Mouse (Mus musculus): ENCODE data around the gene Fermt1. TPM values are rescaled to one million over a fixed set of nuclear protein-coding genes. Genes with fewer than 3 reads are reported as not detected.

The Fermt1 gene
- polyA plus RNA-seq (2014; fragmentation: Nextera tagmentation; extraction: Ambion mirVana) = 0.22 TPM in 1 of 2 replicates, not detected in the other

- DNase-seq (peak; percentile 53), ATAC-seq (ENCODE audit: low FRiP score, low TSS enrichment) (peak; percentile 60)
- no peak within 1 kb of the TSS for H3K27ac ChIP-seq (replicated peaks; ENCODE audit: low read depth, low read length)
- H3K36me3 ChIP-seq (ENCODE audit: control insufficient read depth, insufficient read depth, low read length) = no peaks in the 10 kb centered on the region
- 5% methylated on average over 37 of the region's 37 CpGs for WGBS
- no peaks in the 10 kb centered on the region for H3K9me3 ChIP-seq (ENCODE audit: control insufficient read depth, low read length)
- peaks cover 8% of the 10 kb centered on the region for H3K4me1 ChIP-seq (ENCODE audit: control insufficient read depth, insufficient read depth, low read length)
- H3K4me2 ChIP-seq (ENCODE audit: low read length) = peak within 1 kb of the TSS; percentile 85
- peaks cover 42% of the 10 kb centered on the region for H3K27me3 ChIP-seq (ENCODE audit: control insufficient read depth, insufficient read depth, low read length)
- peak within 1 kb of the TSS; percentile 41 for H3K4me3 ChIP-seq (replicated peaks; ENCODE audit: low read depth, low read length)
- H3K9ac ChIP-seq (replicated peaks; ENCODE audit: low read length) = 0 out of 2 replicates have a peak within 1 kb of the TSS, but pooled peaks have one; percentile 9
Observed at GRCm38 (mm10) chr2:132945326-132946207, at the start of gene Fermt1. Gene Fermt1, minus strand, starts transcription at chr2:132945906.

GRCm38 (mm10) chr2:132992659-132993531 lies 47.2 kb upstream of the Fermt1 start:
- no peaks in the 10 kb centered on the region for H3K36me3 ChIP-seq (ENCODE audit: control insufficient read depth, insufficient read depth, low read length)
- H3K4me1 ChIP-seq (ENCODE audit: control insufficient read depth, insufficient read depth, low read length) = no peaks in the 10 kb centered on the region
- H3K4me3 ChIP-seq (replicated peaks; ENCODE audit: low read depth, low read length) = no peak overlapping the region
- DNase-seq (no peak), ATAC-seq (ENCODE audit: low FRiP score, low TSS enrichment) (no peak)
- H3K27me3 ChIP-seq (ENCODE audit: control insufficient read depth, insufficient read depth, low read length) = no peaks in the 10 kb centered on the region
- H3K27ac ChIP-seq (replicated peaks; ENCODE audit: low read depth, low read length) = no peak overlapping the region
- H3K9ac ChIP-seq (replicated peaks; ENCODE audit: low read length) = no peak overlapping the region
- H3K4me2 ChIP-seq (ENCODE audit: low read length) = no peak overlapping the region
- WGBS = 82% methylated on average over 9 of the region's 9 CpGs
- H3K9me3 ChIP-seq (ENCODE audit: control insufficient read depth, low read length) = no peaks in the 10 kb centered on the region

- no peak overlapping the region for H3K27ac ChIP-seq (replicated peaks; ENCODE audit: low read depth, low read length)
- ATAC-seq (ENCODE audit: low FRiP score, low TSS enrichment) = no peak
Observed at GRCm38 (mm10) chr2:132989778-132990564, 44.3 kb upstream of the Fermt1 start.

GRCm38 (mm10) chr2:132973346-132973745 lies 27.6 kb upstream of the Fermt1 start:
- H3K27me3 ChIP-seq (ENCODE audit: control insufficient read depth, insufficient read depth, low read length) = no peaks in the 10 kb centered on the region
- ATAC-seq (ENCODE audit: low FRiP score, low TSS enrichment) (no peak), DNase-seq (no peak)
- no peaks in the 10 kb centered on the region for H3K4me1 ChIP-seq (ENCODE audit: control insufficient read depth, insufficient read depth, low read length)
- H3K9ac ChIP-seq (replicated peaks; ENCODE audit: low read length) = no peak overlapping the region
- no peak overlapping the region for H3K4me3 ChIP-seq (replicated peaks; ENCODE audit: low read depth, low read length)
- H3K4me2 ChIP-seq (ENCODE audit: low read length) = no peak overlapping the region
- H3K27ac ChIP-seq (replicated peaks; ENCODE audit: low read depth, low read length) = no peak overlapping the region
- no peaks in the 10 kb centered on the region for H3K9me3 ChIP-seq (ENCODE audit: control insufficient read depth, low read length)
- H3K36me3 ChIP-seq (ENCODE audit: control insufficient read depth, insufficient read depth, low read length) = no peaks in the 10 kb centered on the region
- 91% methylated on average over 2 of the region's 2 CpGs for WGBS

More at GRCm38 (mm10) chr2:132989778-132990564, 44.3 kb upstream of the Fermt1 start:
- no peak overlapping the region for H3K4me2 ChIP-seq (ENCODE audit: low read length)
- 77% methylated on average over 11 of the region's 11 CpGs for WGBS
- DNase-seq = no peak
- H3K4me3 ChIP-seq (replicated peaks; ENCODE audit: low read depth, low read length) = no peak overlapping the region
- H3K36me3 ChIP-seq (ENCODE audit: control insufficient read depth, insufficient read depth, low read length) = no peaks in the 10 kb centered on the region
- H3K4me1 ChIP-seq (ENCODE audit: control insufficient read depth, insufficient read depth, low read length) = no peaks in the 10 kb centered on the region
- H3K9ac ChIP-seq (replicated peaks; ENCODE audit: low read length) = no peak overlapping the region
- no peaks in the 10 kb centered on the region for H3K27me3 ChIP-seq (ENCODE audit: control insufficient read depth, insufficient read depth, low read length)
- no peaks in the 10 kb centered on the region for H3K9me3 ChIP-seq (ENCODE audit: control insufficient read depth, low read length)

- no peak overlapping the region for H3K4me2 ChIP-seq (ENCODE audit: low read length)
- H3K9ac ChIP-seq (replicated peaks; ENCODE audit: low read length) = no peak overlapping the region
- H3K27me3 ChIP-seq (ENCODE audit: control insufficient read depth, insufficient read depth, low read length) = no peaks in the 10 kb centered on the region
- H3K4me3 ChIP-seq (replicated peaks; ENCODE audit: low read depth, low read length) = no peak overlapping the region
- peak; percentile 82 for DNase-seq
- no peaks in the 10 kb centered on the region for H3K4me1 ChIP-seq (ENCODE audit: control insufficient read depth, insufficient read depth, low read length)
- WGBS = 45% methylated on average over 4 of the region's 4 CpGs
- ATAC-seq (ENCODE audit: low FRiP score, low TSS enrichment) = peak; percentile 50; the same call in 1 of the 2 replicates
- H3K36me3 ChIP-seq (ENCODE audit: control insufficient read depth, insufficient read depth, low read length) = no peaks in the 10 kb centered on the region
- no peaks in the 10 kb centered on the region for H3K9me3 ChIP-seq (ENCODE audit: control insufficient read depth, low read length)
- no peak overlapping the region for H3K27ac ChIP-seq (replicated peaks; ENCODE audit: low read depth, low read length)
Observed at GRCm38 (mm10) chr2:132970772-132971173, 25.1 kb upstream of the Fermt1 start.

GRCm38 (mm10) chr2:132957786-132958185 lies 12.1 kb upstream of the Fermt1 start:
- Histone ChIP-seq H3K36me3 (ENCODE audit: control insufficient read depth, insufficient read depth, low read length) (no peaks in the 10 kb centered on the region), H3K27ac (replicated peaks; ENCODE audit: low read depth, low read length) (no peak overlapping the region), H3K9ac (replicated peaks; ENCODE audit: low read length) (no peak overlapping the region), H3K4me2 (ENCODE audit: low read length) (no peak overlapping the region), H3K27me3 (ENCODE audit: control insufficient read depth, insufficient read depth, low read length) (no peaks in the 10 kb centered on the region), H3K4me1 (ENCODE audit: control insufficient read depth, insufficient read depth, low read length) (no peaks in the 10 kb centered on the region), H3K9me3 (ENCODE audit: control insufficient read depth, low read length) (no peaks in the 10 kb centered on the region), H3K4me3 (replicated peaks; ENCODE audit: low read depth, low read length) (no peak overlapping the region)
- ATAC-seq (ENCODE audit: low FRiP score, low TSS enrichment) = no peak
- WGBS = 68% methylated on average over 1 of the region's 1 CpGs
- no peak for DNase-seq

- 2% methylated on average over 8 of the region's 8 CpGs for WGBS
- no peak overlapping the region for H3K4me3 ChIP-seq (replicated peaks; ENCODE audit: low read depth, low read length)
- H3K9me3 ChIP-seq (ENCODE audit: control insufficient read depth, low read length) = no peaks in the 10 kb centered on the region
- ATAC-seq (ENCODE audit: low FRiP score, low TSS enrichment) = no peak
- no peak overlapping the region for H3K4me2 ChIP-seq (ENCODE audit: low read length)
- no peaks in the 10 kb centered on the region for H3K4me1 ChIP-seq (ENCODE audit: control insufficient read depth, insufficient read depth, low read length)
- peaks cover 4% of the 10 kb centered on the region; the same call in 1 of the 2 replicates for H3K27me3 ChIP-seq (ENCODE audit: control insufficient read depth, insufficient read depth, low read length)
- H3K27ac ChIP-seq (replicated peaks; ENCODE audit: low read depth, low read length) = no peak overlapping the region
- no peaks in the 10 kb centered on the region for H3K36me3 ChIP-seq (ENCODE audit: control insufficient read depth, insufficient read depth, low read length)
- no peak overlapping the region for H3K9ac ChIP-seq (replicated peaks; ENCODE audit: low read length)
- DNase-seq = peak; percentile 77
Observed at GRCm38 (mm10) chr2:132952197-132952596, 6.5 kb upstream of the Fermt1 start.

GRCm38 (mm10) chr2:132948174-132948573 lies 2.5 kb upstream of the Fermt1 start:
- no peaks in the 10 kb centered on the region for H3K36me3 ChIP-seq (ENCODE audit: control insufficient read depth, insufficient read depth, low read length)
- no peak overlapping the region for H3K4me3 ChIP-seq (replicated peaks; ENCODE audit: low read depth, low read length)
- WGBS = 79% methylated on average over 7 of the region's 7 CpGs
- no peak overlapping the region for H3K9ac ChIP-seq (replicated peaks; ENCODE audit: low read length)
- no peak overlapping the region for H3K4me2 ChIP-seq (ENCODE audit: low read length)
- no peak for ATAC-seq (ENCODE audit: low FRiP score, low TSS enrichment)
- no peaks in the 10 kb centered on the region for H3K9me3 ChIP-seq (ENCODE audit: control insufficient read depth, low read length)
- H3K27ac ChIP-seq (replicated peaks; ENCODE audit: low read depth, low read length) = no peak overlapping the region
- H3K27me3 ChIP-seq (ENCODE audit: control insufficient read depth, insufficient read depth, low read length) = peaks cover 37% of the 10 kb centered on the region
- H3K4me1 ChIP-seq (ENCODE audit: control insufficient read depth, insufficient read depth, low read length) = peaks cover 8% of the 10 kb centered on the region
- DNase-seq = no peak
